Mouse (Mus musculus) G1E (cell line): ENCODE results near the gene Zfp866.

Experiments
- CTCF ChIP-seq: IDR thresholded peaks from 2 replicates; pipeline ENCODE4 v1.5.1; 2012; ENCODE audit warnings: low read depth, low read length, inconsistent platforms, mixed read lengths
- GATA1 ChIP-seq: IDR thresholded peaks from 2 replicates; pipeline ENCODE4 v1.6.1; 2012; ENCODE audit warnings: borderline replicate concordance, low read length, inconsistent platforms, mixed read lengths
- POLR2AphosphoS5 ChIP-seq: IDR thresholded peaks from 2 replicates; pipeline ENCODE4 v1.6.1; 2012; ENCODE audit warnings: low read depth, low read length, inconsistent platforms; ENCODE audit not compliant: insufficient replicate concordance
- TAL1 ChIP-seq: conservative IDR thresholded peaks from 2 replicates; pipeline ENCODE4 v1.6.1; 2012; ENCODE audit warnings: low read depth, low read length, inconsistent platforms, mixed read lengths

- TF ChIP-seq GATA1 (no peak), CTCF (no peak), TAL1 (no peak), POLR2AphosphoS5 (no peak)
These were observed 564 bp upstream of the Zfp866 start for GRCm38 (mm10) chr8:69791415-69792068.
